ENCODE assay signal across 25 mouse cellular contexts in genomic region chr3:82805291-82805690, GRCm38 (mm10).
"Had no signal": no experiment of that assay in that cellular context is flagged by ENCODE, and none has a peak within 500 bp of the region (broad histone marks: within the 10 kb centered on the region; RNA-seq: fewer than 3 reads in every experiment).

No protein-coding gene starts in this region.

- H3K9ac ChIP-seq: heart, embryonic 12.5 days; hindbrain, embryonic 13.5 days; hindbrain, embryonic 15.5 days; intestine, embryonic 15.5 days; limb, embryonic 12.5 days; liver, embryonic 13.5 days; liver, embryonic 15.5 days had no signal

- H3K27me3 ChIP-seq: heart, embryonic 12.5 days; hindbrain, embryonic 13.5 days; hindbrain, embryonic 15.5 days; intestine, embryonic 15.5 days; limb, embryonic 12.5 days; liver, embryonic 13.5 days; liver, embryonic 15.5 days had no signal

- H3K9me3 ChIP-seq: heart, embryonic 10.5 days; heart, embryonic 12.5 days; hindbrain, embryonic 13.5 days; hindbrain, embryonic 15.5 days; intestine, embryonic 15.5 days; limb, embryonic 10.5 days; limb, embryonic 12.5 days; liver, embryonic 13.5 days; liver, embryonic 15.5 days had no signal

- ATAC-seq: inflammation-experienced regulatory T-cells, adult 6 months; intestine, embryonic 15.5 days; intestine, postnatal 0 days had no signal

- DNase-seq: gastrocnemius, postnatal 14 days; gastrocnemius, postnatal 36 days; heart, adult 18-20 months; heart, postnatal 10 days; heart, postnatal 4 days; kidney, adult 18-20 months; kidney, adult 8-10 months; kidney, postnatal 10 days; kidney, postnatal 25 days; kidney, postnatal 4 days; liver; liver, embryonic 13.5 days had no signal

- H3K27ac ChIP-seq: heart, embryonic 10.5 days; hindbrain, embryonic 13.5 days; hindbrain, embryonic 15.5 days; intestine, embryonic 15.5 days; layer of hippocampus, adult 2 months; left cerebral cortex, adult 2 months; limb, embryonic 10.5 days; limb, embryonic 12.5 days; liver, embryonic 13.5 days; liver, embryonic 15.5 days had no signal

- H3K4me2 ChIP-seq: heart, embryonic 12.5 days; hindbrain, embryonic 13.5 days; hindbrain, embryonic 15.5 days; intestine, embryonic 15.5 days; limb, embryonic 12.5 days; liver, embryonic 11.5 days; liver, embryonic 13.5 days; liver, embryonic 15.5 days had no signal

- H3K36me3 ChIP-seq: heart, embryonic 10.5 days; heart, embryonic 12.5 days; hindbrain, embryonic 13.5 days; hindbrain, embryonic 15.5 days; intestine, embryonic 15.5 days; limb, embryonic 10.5 days; limb, embryonic 12.5 days; liver, embryonic 13.5 days; liver, embryonic 15.5 days had no signal

- H3K4me1 ChIP-seq: heart, embryonic 10.5 days; heart, embryonic 12.5 days; hindbrain, embryonic 13.5 days; hindbrain, embryonic 15.5 days; intestine, embryonic 15.5 days; limb, embryonic 10.5 days; limb, embryonic 12.5 days; liver, embryonic 13.5 days; liver, embryonic 15.5 days had no signal

- H3K4me3 ChIP-seq: heart, embryonic 10.5 days; heart, embryonic 12.5 days; hindbrain, embryonic 13.5 days; hindbrain, embryonic 15.5 days; intestine, embryonic 15.5 days; layer of hippocampus, adult 2 months; left cerebral cortex, adult 2 months; limb, embryonic 10.5 days; limb, embryonic 12.5 days; liver, embryonic 13.5 days; liver, embryonic 15.5 days had no signal
